Mouse (Mus musculus): Measurements from ENCODE around the gene Cdk11b. TPM values are rescaled to one million over a fixed set of nuclear protein-coding genes. Genes with fewer than 3 reads are reported as not detected.
"Not testable (repeated sequence)": the region's sequence is repeated elsewhere in the genome, so short reads cannot be mapped to it uniquely, and the experiment has no call there.

The Cdk11b gene
- polyA plus RNA-seq, 1 experiment from 2014 or later = 49.4 TPM

DNA sequence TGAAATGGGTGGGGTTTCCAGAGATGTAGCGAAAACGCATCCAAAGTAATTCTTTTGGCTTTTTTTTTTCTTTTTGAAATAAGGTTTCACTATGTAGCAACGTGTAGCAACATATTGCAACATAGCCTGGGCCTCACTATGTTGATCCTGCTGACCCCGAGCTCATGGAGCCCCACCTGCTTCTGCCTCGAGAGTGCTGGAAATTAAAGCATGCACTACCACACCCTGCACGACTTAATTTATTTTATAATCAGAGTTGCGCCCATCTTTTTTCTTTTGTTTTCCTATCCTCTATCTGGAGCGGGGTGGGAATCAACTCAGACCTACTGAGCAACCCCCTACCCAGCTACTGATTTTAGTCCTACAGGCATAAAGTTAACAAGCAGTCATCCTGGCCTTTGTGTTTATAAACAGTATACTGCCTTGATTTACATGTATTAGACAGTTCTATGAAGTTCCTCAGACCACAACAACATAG, 45.0 kb downstream of the Cdk11b start:
- Histone ChIP-seq H3K27ac (replicated peaks; ENCODE audit: low read depth, low read length) (peak overlapping the region; percentile 79; the same call in 1 of the 2 replicates), H3K9me3 (ENCODE audit: control insufficient read depth, low read length) (no peaks in the 10 kb centered on the region), H3K9ac (replicated peaks; ENCODE audit: low read length) (peak overlapping the region; percentile 89; the same call in 1 of the 2 replicates), H3K4me3 (replicated peaks; ENCODE audit: low read depth, low read length) (peak overlapping the region; percentile 80), H3K4me1 (ENCODE audit: control insufficient read depth, insufficient read depth, low read length) (peaks cover 7% of the 10 kb centered on the region; the same call in 1 of the 2 replicates), H3K4me2 (ENCODE audit: low read length) (peak overlapping the region; percentile 89), H3K36me3 (ENCODE audit: control insufficient read depth, insufficient read depth, low read length) (peaks cover 12% of the 10 kb centered on the region), H3K27me3 (ENCODE audit: control insufficient read depth, insufficient read depth, low read length) (no peaks in the 10 kb centered on the region)
- ATAC-seq (ENCODE audit: low FRiP score, low TSS enrichment) (peak; percentile 38; the same call in 1 of the 2 replicates), DNase-seq (no peak)
- 2% methylated on average over 8 of the region's 8 CpGs for WGBS

DNA sequence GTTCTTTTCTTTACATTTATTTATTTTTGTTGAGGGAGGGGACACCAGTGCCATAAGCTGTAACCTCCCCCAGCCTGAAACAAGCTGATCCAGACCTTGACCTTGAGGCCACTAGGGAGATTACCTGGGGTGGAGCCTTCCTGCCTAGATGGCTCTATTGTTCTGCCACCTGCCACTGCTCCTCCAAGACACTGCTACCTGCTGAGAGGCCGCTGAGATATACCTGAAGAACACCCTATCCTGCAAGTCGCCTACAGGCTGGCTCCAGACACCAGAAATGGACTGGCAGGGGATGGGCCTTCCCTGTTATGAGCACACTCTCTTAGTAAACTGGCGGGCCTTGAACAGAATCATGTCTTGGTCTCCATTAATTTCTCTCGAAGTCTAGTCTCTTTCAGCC, 45.6 kb downstream of the Cdk11b start:
- WGBS = 60% methylated on average over 4 of the region's 4 CpGs
- H3K36me3 ChIP-seq (ENCODE audit: control insufficient read depth, insufficient read depth, low read length); H3K9ac ChIP-seq (replicated peaks; ENCODE audit: low read length); DNase-seq; H3K4me1 ChIP-seq (ENCODE audit: control insufficient read depth, insufficient read depth, low read length); H3K27ac ChIP-seq (replicated peaks; ENCODE audit: low read depth, low read length); ATAC-seq (ENCODE audit: low FRiP score, low TSS enrichment); H3K9me3 ChIP-seq (ENCODE audit: control insufficient read depth, low read length); H3K27me3 ChIP-seq (ENCODE audit: control insufficient read depth, insufficient read depth, low read length); H3K4me2 ChIP-seq (ENCODE audit: low read length): not testable (repeated sequence)
- 0 out of 2 replicates have a peak overlapping the region, but pooled peaks have one; percentile 80 for H3K4me3 ChIP-seq (replicated peaks; ENCODE audit: low read depth, low read length)

- Histone ChIP-seq H3K36me3 (ENCODE audit: control insufficient read depth, insufficient read depth, low read length) (no peaks in the 10 kb centered on the region), H3K9me3 (ENCODE audit: control insufficient read depth, low read length) (no peaks in the 10 kb centered on the region), H3K27ac (replicated peaks; ENCODE audit: low read depth, low read length) (no peak overlapping the region), H3K4me3 (replicated peaks; ENCODE audit: low read depth, low read length) (no peak overlapping the region), H3K4me2 (ENCODE audit: low read length) (no peak overlapping the region), H3K27me3 (ENCODE audit: control insufficient read depth, insufficient read depth, low read length) (no peaks in the 10 kb centered on the region), H3K4me1 (ENCODE audit: control insufficient read depth, insufficient read depth, low read length) (peaks cover 7% of the 10 kb centered on the region; the same call in 1 of the 2 replicates), H3K9ac (replicated peaks; ENCODE audit: low read length) (no peak overlapping the region)
- 69% methylated on average over 2 of the region's 2 CpGs for WGBS
- DNase-seq (no peak), ATAC-seq (ENCODE audit: low FRiP score, low TSS enrichment) (no peak)
Observed at GRCm38 (mm10) chr4:155672082-155672481, 47.4 kb downstream of the Cdk11b start.

DNA sequence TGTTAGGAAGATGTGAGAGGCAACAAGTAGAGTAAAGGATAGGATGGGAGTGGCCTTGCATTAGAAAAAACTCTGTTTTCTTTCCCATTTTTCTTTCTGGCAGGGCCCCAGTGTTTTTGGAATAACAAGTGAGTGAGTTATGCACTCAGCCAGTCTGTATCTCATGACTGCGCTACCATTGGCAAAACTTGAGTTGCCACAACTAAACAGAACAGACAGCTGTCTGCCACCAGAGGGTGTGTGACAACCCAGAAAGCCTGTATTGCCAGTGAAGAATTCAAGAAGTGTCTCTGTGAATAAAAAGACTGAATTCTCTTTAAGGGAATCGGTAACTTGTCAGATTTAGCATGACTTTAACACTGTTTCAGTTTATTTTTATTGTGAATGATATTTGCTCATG, 51.3 kb downstream of the Cdk11b start:
- H3K9ac ChIP-seq (replicated peaks; ENCODE audit: low read length) = no peak overlapping the region
- peak; percentile 23 for DNase-seq

DNA sequence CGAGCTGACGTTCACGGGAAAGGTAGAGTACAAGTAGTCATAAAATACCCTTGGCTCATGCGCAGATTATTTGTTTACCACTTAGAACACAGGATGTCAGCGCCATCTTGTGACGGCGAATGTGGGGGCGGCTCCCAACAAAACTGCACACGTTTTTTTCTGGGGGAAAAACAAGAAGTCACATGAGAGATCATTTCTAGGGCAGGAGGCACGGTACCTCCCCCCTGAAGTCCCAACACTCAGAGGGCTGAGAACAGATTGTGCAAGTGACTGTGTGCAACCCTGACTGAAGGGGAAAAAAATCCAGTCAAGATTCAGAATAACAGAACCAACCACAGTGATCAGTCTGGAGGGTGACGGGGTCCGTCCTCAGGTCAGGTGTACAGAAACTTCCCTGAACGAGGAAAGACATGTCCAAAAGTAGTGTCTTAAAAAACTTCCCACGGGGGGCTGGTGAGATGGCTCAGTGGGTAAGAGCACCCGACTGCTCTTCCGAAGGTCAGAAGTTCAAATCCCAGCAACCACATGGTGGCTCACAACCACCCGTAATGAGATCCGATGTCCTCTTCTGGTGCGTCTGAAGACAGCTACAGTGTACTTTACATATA, 59.1 kb downstream of the Cdk11b start:
- not testable (repeated sequence) for H3K4me3 ChIP-seq (replicated peaks; ENCODE audit: low read depth, low read length); DNase-seq; H3K27ac ChIP-seq (replicated peaks; ENCODE audit: low read depth, low read length); H3K9me3 ChIP-seq (ENCODE audit: control insufficient read depth, low read length); H3K4me1 ChIP-seq (ENCODE audit: control insufficient read depth, insufficient read depth, low read length); H3K9ac ChIP-seq (replicated peaks; ENCODE audit: low read length); H3K27me3 ChIP-seq (ENCODE audit: control insufficient read depth, insufficient read depth, low read length); H3K4me2 ChIP-seq (ENCODE audit: low read length); ATAC-seq (ENCODE audit: low FRiP score, low TSS enrichment); H3K36me3 ChIP-seq (ENCODE audit: control insufficient read depth, insufficient read depth, low read length)
- WGBS = 92% methylated on average over 15 of the region's 19 CpGs

More for the DNA sequence above, 51.3 kb downstream of the Cdk11b start:
- no peak for ATAC-seq (ENCODE audit: low FRiP score, low TSS enrichment)
- Histone ChIP-seq H3K27me3 (ENCODE audit: control insufficient read depth, insufficient read depth, low read length) (no peaks in the 10 kb centered on the region), H3K9me3 (ENCODE audit: control insufficient read depth, low read length) (no peaks in the 10 kb centered on the region), H3K27ac (replicated peaks; ENCODE audit: low read depth, low read length) (no peak overlapping the region), H3K4me1 (ENCODE audit: control insufficient read depth, insufficient read depth, low read length) (no peaks in the 10 kb centered on the region), H3K36me3 (ENCODE audit: control insufficient read depth, insufficient read depth, low read length) (no peaks in the 10 kb centered on the region), H3K4me3 (replicated peaks; ENCODE audit: low read depth, low read length) (no peak overlapping the region), H3K4me2 (ENCODE audit: low read length) (no peak overlapping the region)
- 87% methylated on average over 2 of the region's 2 CpGs for WGBS

GRCm38 (mm10) chr4:155687764-155688163, 63.1 kb downstream of the Cdk11b start:
- 96% methylated on average over 4 of the region's 4 CpGs for WGBS
- H3K27me3 ChIP-seq (ENCODE audit: control insufficient read depth, insufficient read depth, low read length); H3K9ac ChIP-seq (replicated peaks; ENCODE audit: low read length); H3K4me1 ChIP-seq (ENCODE audit: control insufficient read depth, insufficient read depth, low read length); ATAC-seq (ENCODE audit: low FRiP score, low TSS enrichment); H3K27ac ChIP-seq (replicated peaks; ENCODE audit: low read depth, low read length); H3K9me3 ChIP-seq (ENCODE audit: control insufficient read depth, low read length); H3K4me2 ChIP-seq (ENCODE audit: low read length); DNase-seq; H3K4me3 ChIP-seq (replicated peaks; ENCODE audit: low read depth, low read length); H3K36me3 ChIP-seq (ENCODE audit: control insufficient read depth, insufficient read depth, low read length): not testable (repeated sequence)

DNA sequence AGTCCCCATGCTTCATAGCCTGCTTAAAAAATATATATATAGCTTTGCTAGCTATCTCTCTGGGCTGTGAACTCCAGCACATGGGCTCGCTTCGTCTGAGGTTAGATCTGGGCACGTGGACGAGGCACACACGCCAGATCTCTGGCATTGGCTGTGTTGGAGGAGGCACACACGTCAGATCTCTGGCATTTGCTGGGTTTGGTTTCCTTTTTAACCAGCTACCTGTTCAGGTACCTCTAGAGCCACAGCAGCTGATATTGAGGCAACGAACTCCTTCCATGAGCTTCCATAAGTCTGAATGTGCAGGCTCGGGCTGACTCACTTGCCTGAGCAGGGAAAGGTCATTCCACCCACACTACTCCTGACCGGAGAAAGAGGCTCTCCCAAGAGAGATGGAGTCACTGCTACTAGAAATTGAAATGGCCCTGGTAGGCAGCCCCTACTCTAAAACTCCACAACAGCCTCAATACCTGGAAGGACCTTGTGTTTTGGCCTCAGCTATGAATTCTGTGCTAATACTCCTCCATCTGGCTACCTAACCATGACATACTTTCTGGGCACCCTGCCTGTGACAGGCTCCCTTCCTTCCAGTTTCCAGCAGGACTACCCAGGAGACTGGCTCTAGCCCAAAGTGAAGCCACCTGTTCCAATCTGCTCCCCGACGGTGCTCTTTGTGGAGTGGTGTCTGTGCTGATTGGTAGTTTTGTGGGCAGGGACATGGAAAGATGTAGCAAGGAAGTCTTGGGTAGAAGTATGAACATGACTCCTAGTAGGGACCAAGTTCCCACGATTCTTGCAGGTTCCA, 66.1 kb downstream of the Cdk11b start:
- peaks cover 7% of the 10 kb centered on the region for H3K4me1 ChIP-seq (ENCODE audit: control insufficient read depth, insufficient read depth, low read length)
- no peak overlapping the region for H3K27ac ChIP-seq (replicated peaks; ENCODE audit: low read depth, low read length)
- no peaks in the 10 kb centered on the region for H3K9me3 ChIP-seq (ENCODE audit: control insufficient read depth, low read length)
- ATAC-seq (ENCODE audit: low FRiP score, low TSS enrichment) = no peak
- no peak overlapping the region for H3K9ac ChIP-seq (replicated peaks; ENCODE audit: low read length)
- H3K36me3 ChIP-seq (ENCODE audit: control insufficient read depth, insufficient read depth, low read length) = no peaks in the 10 kb centered on the region
- no peak overlapping the region for H3K4me3 ChIP-seq (replicated peaks; ENCODE audit: low read depth, low read length)
- DNase-seq = no peak
- no peak overlapping the region for H3K4me2 ChIP-seq (ENCODE audit: low read length)
- 85% methylated on average over 12 of the region's 12 CpGs for WGBS
- H3K27me3 ChIP-seq (ENCODE audit: control insufficient read depth, insufficient read depth, low read length) = peaks cover 7% of the 10 kb centered on the region

- ATAC-seq (ENCODE audit: low FRiP score, low TSS enrichment) (no peak), DNase-seq (no peak)
- peaks cover 10% of the 10 kb centered on the region for H3K27me3 ChIP-seq (ENCODE audit: control insufficient read depth, insufficient read depth, low read length)
- no peak overlapping the region for H3K27ac ChIP-seq (replicated peaks; ENCODE audit: low read depth, low read length)
- no peaks in the 10 kb centered on the region for H3K36me3 ChIP-seq (ENCODE audit: control insufficient read depth, insufficient read depth, low read length)
- no peak overlapping the region for H3K4me3 ChIP-seq (replicated peaks; ENCODE audit: low read depth, low read length)
- H3K9me3 ChIP-seq (ENCODE audit: control insufficient read depth, low read length) = no peaks in the 10 kb centered on the region
- 97% methylated on average over 3 of the region's 3 CpGs for WGBS
- peaks cover 15% of the 10 kb centered on the region for H3K4me1 ChIP-seq (ENCODE audit: control insufficient read depth, insufficient read depth, low read length)
- no peak overlapping the region for H3K9ac ChIP-seq (replicated peaks; ENCODE audit: low read length)
- H3K4me2 ChIP-seq (ENCODE audit: low read length) = no peak overlapping the region
Observed at GRCm38 (mm10) chr4:155692421-155692820, 67.8 kb downstream of the Cdk11b start.
